Mouse (Mus musculus) B cell, adult 2 months (primary cell): ENCODE data around the gene S100a11.

Experiments
- DNase-seq, 2 experiments: peaks; one replicate each; pipeline ENCODE4 v3.0.0; 2022

The S100a11 gene

GRCm38 (mm10) chr3:93527300-93527699, 7.0 kb downstream of the S100a11 start:
- DNase-seq = no peak

DNA sequence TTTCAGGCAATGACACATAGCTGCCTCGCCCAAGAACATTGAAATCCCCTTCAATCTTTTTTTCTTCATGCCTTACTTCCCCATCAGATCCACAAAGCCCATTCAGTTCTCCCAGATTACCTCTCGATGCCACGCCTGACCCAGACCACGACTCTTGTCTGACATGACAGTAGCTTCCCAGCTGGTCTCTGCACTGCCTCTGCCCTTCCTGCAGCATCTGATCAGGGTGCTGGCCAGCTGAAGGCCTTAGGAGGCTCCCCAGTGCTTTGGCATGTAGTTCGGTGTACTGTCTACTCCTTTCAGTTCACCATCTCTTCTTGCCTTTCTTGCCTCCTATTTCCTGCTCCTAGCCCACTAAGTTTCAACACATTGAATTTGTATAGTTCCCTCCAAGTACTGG, 8.5 kb downstream of the S100a11 start:
- DNase-seq = no peak

- no peak for DNase-seq
Measured at GRCm38 (mm10) chr3:93537068-93537576, 16.8 kb downstream of the S100a11 start.

- DNase-seq = no peak
Measured at GRCm38 (mm10) chr3:93538486-93538885, 18.2 kb downstream of the S100a11 start.

- DNase-seq = no peak
Measured at GRCm38 (mm10) chr3:93541501-93541900, 21.2 kb downstream of the S100a11 start.

DNA sequence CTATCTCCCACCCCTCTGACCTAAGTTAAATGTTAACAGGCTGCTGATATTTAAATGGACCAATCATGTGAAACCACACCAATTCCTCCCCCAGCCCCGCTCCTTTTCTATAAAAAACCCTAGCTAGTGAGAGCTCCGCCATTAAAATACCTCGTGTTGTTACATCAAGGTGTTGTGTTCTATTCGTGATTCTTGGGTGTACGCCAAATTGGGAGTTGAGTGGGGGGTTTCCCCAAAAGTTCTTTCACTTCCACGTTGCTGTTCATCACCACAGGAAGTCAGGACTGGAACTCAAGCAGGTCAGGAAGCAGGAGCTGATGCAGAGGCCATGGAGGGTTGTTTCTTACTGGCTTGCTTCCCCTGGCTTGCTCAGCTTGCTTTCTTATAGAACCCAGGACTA, 23.9 kb downstream of the S100a11 start:
- peak; percentile 42 to 50 for DNase-seq

DNA sequence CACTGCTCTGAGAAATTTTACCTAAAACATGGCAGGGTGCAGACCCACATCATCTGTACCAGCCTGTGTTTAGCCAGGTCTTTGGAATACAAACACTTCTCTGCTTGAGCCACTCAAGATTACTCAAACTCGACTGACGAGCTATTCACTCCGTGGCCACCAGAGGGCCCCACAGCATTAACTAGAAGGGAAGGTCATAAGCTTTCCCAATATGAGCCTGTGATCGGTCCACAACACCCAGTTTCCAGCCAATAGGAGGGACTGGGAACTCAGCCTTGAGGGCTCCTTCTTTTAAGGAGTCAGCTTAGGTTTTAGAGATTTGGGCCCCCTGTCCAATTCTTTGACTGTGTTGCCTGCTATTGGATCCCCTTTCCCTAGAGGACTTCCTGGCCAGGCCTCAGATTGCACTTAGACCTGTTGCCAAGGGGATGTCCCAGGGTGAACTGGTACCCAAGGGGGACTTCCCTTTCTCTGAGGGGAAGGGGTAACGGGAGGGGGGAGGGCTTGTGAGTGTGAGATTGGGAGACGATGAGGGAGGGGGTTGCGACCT, 26.9 kb downstream of the S100a11 start:
- peak; percentile 91 to 92 for DNase-seq

DNA sequence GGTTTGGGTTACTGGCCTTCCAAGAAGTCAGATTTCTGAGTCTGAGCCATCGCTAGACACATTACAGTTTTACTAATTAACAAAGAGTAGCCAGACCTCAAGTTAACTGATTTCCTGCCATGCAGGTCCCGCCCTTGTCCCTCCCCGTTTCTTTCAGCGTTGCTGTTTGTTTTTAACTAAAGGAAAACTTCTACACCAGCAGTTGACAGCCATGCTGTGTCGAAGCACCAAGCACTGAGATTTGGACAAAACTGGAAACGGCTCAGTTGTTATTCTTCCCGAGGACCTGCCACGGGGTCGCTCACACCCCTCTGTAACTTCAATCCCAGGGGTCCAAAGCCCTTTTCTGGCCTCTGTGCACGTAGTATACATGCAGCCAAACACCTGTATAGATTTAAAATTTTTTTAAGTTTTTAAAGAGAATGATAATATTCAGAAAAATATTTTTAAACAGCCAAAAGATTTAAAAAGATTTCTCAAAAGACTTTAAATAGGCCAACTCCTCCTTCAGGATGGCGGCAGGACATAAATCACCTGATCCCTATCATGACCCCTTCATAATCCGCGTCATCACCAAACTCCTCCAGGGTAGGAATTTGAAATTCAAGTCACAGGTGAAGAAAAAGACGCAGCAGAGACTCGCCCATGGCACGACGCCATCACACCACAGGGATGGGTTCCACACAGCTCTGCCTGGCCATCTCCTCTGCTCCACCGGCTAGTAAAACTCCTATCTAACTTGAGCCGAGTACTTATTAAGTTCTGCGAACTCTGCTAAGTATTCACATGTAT, 27.7 kb downstream of the S100a11 start:
- peak; percentile 49 to 60 for DNase-seq

DNA sequence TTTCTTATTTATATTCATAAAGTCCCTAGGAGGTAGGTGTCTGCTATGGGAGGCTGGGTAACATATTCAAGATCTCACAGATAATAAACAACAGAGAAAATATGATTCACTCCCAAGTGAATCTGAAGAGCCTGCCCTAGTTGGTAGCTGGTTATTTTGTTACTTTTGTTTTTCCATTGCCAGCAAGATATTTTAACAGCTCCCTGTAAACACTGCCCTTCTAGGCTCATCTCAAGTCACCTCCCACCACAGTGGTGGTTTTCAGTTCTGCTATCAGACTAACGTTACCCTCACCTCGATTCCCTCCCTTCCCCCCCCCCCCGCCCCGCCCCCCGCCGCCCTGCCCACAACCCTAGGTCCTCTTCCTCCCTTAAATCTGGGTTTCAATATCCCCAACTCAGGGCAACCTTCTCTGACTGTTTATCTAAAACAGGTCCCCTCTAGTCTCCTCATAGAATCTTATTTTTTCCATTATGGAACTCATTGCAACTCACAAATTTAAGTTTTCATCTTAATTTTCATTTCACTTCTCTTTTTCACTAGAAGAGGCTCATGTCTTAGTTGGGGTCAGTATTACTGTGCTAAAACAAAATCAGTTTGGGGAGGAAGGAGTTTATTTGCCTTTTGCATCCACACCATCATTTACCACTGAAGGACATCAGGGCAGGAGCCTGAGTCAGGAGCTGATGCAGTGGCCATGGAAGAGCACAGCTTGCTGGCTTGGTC, 28.4 kb downstream of the S100a11 start:
- DNase-seq = peak; percentile 51 to 60

- peak; percentile 68 to 77 for DNase-seq
Measured at GRCm38 (mm10) chr3:93549986-93550385, 29.7 kb downstream of the S100a11 start.

DNA sequence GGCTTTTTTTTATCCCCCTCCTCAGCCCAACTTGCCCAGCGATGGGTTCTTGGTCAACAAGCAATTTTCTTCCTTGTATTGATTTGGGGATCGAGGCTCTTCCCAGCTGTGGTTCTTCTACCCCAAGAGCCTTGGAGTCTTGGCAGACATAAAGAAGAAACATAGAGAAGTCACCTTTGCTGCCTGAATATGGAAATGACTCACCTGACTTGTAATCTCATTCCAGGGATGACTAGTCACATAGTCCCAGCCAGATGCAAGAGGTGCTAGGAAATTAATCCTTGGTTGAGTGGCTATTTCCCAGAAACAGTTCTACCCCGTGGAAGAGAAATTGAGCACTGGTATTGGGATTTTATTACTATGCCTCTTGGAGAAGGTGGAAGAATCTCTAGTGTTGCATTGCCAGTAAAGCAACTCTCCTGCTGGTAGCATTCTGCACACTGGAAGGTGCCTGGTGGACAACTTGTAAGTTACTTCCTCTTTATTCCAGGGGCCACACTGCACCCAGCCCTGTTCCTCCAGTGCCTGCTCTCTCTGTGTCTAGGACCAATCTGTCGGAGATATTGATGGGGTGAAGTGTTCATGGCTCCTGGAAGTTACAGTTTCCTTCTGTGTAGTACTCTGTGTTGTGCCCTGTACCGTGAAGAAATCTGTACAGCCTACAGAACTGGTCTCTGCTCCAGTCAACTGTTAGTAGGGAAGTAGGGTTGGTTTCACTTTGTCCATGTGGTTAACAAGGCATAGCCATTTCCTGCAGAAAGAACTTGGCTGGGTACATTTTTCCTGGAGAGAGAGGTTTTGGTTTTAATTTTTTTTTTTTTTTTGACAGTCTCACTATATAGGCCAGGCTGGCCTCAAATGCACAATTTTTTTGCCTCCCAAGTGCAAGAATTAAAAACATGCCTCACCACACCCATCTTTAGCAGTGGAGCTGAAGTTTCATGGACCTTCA, 31.9 kb downstream of the S100a11 start:
- DNase-seq = peak; percentile 41 to 43

DNA sequence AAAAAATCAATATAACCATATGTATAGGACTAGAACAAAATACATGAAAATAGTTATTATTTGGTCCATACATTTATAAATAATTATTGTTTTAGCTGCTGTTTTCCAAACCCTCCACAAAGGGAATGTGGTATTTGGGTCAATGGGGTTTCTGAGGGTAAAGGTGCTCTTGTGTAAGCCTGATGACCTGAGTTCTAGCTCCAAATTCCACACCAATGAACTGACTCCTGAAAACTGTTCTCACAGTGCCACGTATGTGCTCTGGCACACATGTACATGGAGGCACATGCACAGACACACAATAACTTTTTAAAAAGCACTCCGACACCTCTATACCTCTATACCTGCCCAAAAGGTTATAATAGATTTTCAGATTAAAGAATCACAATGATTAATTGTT, 33.0 kb downstream of the S100a11 start:
- DNase-seq = no peak

DNA sequence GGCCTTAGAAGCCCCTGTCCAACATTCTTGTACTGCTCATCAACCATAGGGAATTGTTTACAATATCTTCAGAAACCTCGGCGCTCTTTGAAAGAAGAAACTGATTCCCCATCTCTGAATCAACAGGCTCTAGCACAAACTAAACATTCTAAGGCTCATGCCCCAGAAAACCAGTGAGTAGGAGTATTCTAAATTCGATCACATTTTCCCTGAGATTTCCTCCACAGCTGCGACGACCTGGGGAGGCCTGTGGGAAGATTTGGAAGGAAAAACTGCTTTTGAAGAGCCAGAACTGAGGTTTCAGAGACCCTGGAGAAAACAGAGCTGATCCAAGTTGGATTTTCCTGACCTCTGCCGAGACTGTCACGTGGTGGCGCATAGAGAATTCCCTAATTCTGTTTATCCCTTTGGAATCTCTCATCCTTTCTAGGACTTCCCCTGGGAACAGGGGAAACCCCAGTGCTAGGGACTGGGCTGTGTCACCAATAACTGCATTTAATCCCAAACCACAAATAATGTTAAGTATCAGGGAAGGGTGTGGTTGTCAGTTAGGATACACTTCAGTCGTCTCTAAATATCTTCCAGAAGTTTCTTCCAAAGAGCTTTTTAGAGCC, 33.6 kb downstream of the S100a11 start:
- DNase-seq = no peak

- DNase-seq = peak in 1 of 2 experiments; percentile 26
Measured at GRCm38 (mm10) chr3:93554379-93554980, 34.2 kb downstream of the S100a11 start.

DNA sequence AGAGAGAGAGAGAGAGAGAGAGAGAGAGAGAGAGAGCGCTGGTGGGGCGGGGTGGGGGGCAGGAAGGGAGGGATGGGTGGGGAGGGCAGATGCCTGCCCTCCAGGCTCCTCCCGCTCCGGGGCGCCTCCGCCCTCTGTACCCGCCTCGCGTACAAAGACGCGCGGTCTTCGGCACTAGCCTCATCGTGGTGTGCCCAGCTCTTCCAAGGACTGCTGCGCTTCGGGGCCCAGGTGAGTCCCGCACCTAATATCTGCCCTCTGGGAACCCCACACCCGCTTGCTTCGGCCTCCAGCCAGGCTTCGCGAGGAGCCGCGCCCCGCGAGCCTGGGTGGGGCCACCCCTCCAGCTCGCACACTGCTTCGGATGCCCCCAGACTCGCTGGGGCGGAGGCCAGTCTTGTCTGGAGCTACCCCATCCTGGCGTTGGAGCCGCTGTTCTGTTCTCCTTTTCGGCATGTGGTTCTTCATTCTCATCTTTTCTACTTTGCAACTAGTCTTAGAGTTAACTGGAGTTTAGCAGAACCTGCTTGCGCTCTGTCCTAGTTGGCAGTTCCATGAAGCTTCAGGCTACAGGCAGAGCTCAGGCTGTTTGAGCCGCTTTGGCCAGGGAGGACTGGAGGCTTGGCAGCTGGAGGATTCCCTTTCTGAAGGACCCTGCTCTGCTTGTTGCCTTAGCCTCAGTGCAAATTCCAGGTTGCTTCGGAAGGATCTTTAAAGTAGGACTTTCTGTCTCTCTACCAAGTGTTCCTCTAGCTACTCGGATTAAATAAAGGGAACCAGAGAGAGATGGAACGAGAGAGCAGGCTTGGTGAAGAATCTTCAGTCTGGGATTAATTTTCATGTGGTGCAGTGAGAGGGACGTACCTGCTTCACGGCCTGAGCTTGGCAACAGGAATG, 34.9 kb downstream of the S100a11 start, which contains the start of gene S100a10:
Gene S100a10 (plus strand): TSS at position 100 of the 897 bp plus-strand sequence.
- DNase-seq = peak; percentile 78

GRCm38 (mm10) chr3:93555878-93556254, 35.6 kb downstream of the S100a11 start:
- DNase-seq = no peak

- no peak for DNase-seq
Measured at GRCm38 (mm10) chr3:93556599-93556998, 36.3 kb downstream of the S100a11 start.

DNA sequence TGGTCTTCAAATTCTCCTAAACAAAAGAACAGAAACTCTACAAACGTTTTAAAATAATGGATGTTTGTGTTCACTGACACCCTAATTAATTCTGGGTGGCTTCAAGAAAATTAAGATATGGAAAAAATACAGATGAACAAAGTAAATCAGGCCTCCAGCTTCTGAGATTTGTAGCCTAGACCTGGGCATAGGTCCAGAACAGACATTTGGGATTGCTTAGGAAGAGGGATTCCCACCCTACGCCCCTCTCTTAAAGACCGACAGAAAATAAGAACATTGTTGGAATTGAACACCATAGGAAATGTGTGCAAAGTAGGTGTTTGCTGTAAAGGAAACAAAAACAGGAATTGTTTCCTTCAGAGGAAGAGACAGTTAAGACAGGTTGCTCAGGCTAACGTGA, 37.2 kb downstream of the S100a11 start:
- no peak for DNase-seq

DNA sequence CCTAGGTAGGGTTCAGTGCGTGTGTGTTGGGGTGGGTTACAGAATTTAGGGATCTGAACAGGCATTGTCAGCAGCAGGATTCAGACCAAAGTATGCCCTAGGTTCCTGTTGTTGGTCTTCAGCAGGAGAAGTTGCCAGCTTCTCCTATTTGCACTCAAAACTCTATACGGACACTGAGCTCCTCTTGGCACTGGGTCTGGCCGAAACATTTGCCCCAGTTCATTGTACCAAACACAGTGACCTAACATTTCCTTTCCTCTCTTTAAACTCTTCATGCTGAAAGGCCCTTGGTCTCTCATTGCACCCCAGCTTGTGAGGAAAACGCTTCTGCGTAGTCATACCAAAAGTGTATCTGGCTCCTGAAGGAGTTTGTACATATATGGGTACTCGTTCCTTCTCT, 39.7 kb downstream of the S100a11 start:
- DNase-seq = no peak

DNA sequence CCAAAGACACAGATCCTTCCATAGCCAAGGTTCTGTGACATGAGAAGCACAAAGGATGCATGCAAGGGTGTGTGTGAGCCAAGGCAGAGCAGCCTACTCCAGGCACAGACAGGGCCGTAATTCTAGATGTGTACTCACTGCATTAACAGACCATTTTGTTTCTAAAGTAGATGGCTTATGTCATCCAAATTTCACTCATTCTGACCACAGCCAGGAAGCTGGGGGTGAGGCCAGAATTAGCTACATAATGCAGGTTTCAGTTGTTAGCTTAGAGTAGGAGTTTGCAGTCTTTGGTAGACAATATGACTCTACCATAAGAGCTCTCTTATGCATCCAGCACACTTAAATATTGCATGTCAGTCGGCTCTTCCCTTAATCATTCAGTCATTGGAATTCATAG, 42.1 kb downstream of the S100a11 start:
- no peak for DNase-seq

GRCm38 (mm10) chr3:93563216-93563615, 42.9 kb downstream of the S100a11 start:
- DNase-seq = no peak
